Mouse (Mus musculus) olfactory bulb, adult 2 months (tissue): ENCODE measurements around the gene Svip. TPM values are rescaled to one million over a fixed set of nuclear protein-coding genes. Genes with fewer than 3 reads are reported as not detected.

Experiments used
- H3K27ac ChIP-seq: fragments of 200-500 bp; 2 replicates; pipeline ENCODE4 v1.5.1; 2012; ENCODE audit warnings: low read depth, low read length; ENCODE audit not compliant: insufficient read depth
- H3K4me1 ChIP-seq: fragments of 200-500 bp; 2 replicates; pipeline ENCODE4 v1.6.1; 2012; ENCODE audit warnings: low read length; ENCODE audit not compliant: control insufficient read depth, insufficient read depth
- H3K4me3 ChIP-seq: fragments of 200-500 bp; 2 replicates; pipeline ENCODE4 v1.5.1; 2012; ENCODE audit warnings: mild to moderate bottlenecking, low read depth, low read length, moderate library complexity; ENCODE audit not compliant: insufficient read depth
- CTCF ChIP-seq: fragments of 200-500 bp; IDR thresholded peaks from 2 replicates; pipeline ENCODE4 v1.5.1; 2012; ENCODE audit warnings: low read depth, mild to moderate bottlenecking, low read length, moderate library complexity; ENCODE audit not compliant: insufficient read depth
- POLR2A ChIP-seq: fragments of 200-500 bp; IDR thresholded peaks from 2 replicates; pipeline ENCODE4 v1.6.1; 2012; ENCODE audit warnings: mild to moderate bottlenecking, low read depth, low read length, moderate library complexity; ENCODE audit not compliant: insufficient read depth
- WGBS: fragments of 180-500 bp; shearing (Covaris S2); methylation state at CpG from one replicate; pipeline ENCODE4 v1.1.7; 2018; 5-methylcytosine and 5-hydroxymethylcytosine counted together
- polyA plus RNA-seq: library from polyadenylated mRNA; stranded (reverse); fragments of >200 nt; gene quantifications from 2 replicates; pipeline ENCODE4 v1.2.4, GENCODE M21; 2012; ENCODE audit warnings: low replicate concordance; ENCODE audit not compliant: missing spikeins, insufficient read depth, insufficient read length

The Svip gene
- polyA plus RNA-seq, 1 experiment = not detected

DNA sequence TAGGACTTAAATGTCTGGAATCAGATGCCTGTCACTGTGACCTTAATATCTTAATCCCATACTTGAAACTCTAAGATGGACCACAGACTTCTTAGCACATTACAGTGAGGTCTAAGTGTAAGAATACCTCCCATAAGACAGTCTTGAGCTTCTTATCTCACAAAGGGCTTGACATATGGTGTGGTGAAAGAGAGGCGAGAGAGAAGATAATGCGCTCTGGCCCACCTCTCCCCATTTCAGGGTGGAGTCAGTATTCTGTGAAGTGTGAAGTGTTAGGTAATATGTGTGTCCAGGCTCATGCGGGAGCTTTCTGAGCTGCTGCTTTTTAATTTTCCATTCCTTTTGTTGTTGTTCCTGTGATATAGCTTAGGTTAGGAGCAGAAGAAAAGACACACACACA is 14.8 kb downstream of the Svip start:
- WGBS = 95% methylated on average over 3 of the region's 3 CpGs
- Histone ChIP-seq H3K4me1 (peaks cover 5% of the 10 kb centered on the region), H3K4me3 (no peak overlapping the region), H3K27ac (no peak overlapping the region)
- TF ChIP-seq CTCF (no peak), POLR2A (no peak)

DNA sequence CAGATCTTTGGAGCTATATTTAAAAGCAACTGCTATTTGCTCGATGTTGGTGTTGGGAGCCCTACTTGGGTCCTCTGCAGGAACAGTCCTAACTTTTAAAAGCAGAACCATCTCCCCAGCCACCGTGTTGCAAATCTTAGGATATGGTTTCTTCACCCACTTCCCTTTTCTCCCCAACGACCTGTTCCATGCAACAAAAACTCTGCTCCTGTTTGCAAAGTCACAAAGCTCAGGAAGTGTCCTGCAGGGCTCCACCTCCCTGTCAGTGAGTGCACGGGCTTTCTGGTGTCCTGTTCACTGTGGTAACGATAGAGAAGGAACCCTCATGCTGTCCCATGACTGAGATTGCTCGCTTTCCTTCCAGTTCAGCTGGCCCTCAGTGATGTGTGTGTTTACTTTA is 18.9 kb downstream of the Svip start:
- no peak overlapping the region for H3K4me3 ChIP-seq
- peaks cover 5% of the 10 kb centered on the region for H3K4me1 ChIP-seq
- whole genome bisulfite sequencing = 65% methylated on average over 6 of the region's 6 CpGs
- TF ChIP-seq CTCF = no peak
- no peak for TF ChIP-seq POLR2A
- no peak overlapping the region for H3K27ac ChIP-seq

DNA sequence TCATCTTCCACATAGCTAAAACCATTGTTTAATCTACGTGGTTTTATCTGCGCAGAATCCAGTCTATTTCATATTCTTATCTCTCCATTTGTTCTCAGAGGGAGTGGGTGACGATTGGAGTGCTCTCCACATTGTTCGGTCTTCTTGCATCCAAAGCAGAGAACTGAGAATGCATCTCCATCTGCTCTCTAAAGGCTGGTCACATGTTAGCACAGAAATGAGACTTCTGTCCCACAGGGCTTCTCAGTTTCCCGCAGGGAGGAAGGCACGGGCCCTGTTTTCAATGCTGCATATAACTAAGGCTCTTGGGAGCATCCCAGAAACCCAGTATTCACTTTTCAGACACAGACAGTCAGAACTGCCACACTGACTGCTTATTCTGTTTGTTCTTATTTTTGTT is 20.1 kb downstream of the Svip start:
- no peak overlapping the region for H3K27ac ChIP-seq
- peaks cover 5% of the 10 kb centered on the region for H3K4me1 ChIP-seq
- TF ChIP-seq POLR2A (no peak), CTCF (no peak)
- H3K4me3 ChIP-seq = no peak overlapping the region
- WGBS = 84% methylated on average over 6 of the region's 6 CpGs

DNA sequence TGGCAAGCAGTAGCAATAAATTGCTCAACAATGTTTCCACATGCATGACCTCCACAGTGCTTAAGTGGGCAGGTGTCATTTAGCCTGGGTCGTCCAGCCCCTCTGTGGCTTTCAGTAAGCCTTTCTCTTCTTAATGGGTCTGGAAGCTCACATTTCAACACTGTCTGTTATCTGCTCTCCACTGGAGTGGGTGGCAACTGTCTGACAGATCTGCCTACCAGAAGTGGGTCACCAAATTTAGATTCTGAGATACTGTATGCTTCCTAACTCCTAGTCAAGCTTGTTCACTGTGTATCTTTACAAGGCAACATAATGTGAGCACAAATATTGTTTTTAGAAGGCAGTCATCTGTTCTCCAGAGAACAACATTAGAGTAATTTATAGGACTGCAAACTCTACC is 23.5 kb downstream of the Svip start:
- 41% methylated on average over 1 of the region's 1 CpGs for WGBS
- TF ChIP-seq POLR2A (no peak), CTCF (no peak)
- no peaks in the 10 kb centered on the region for H3K4me1 ChIP-seq
- no peak overlapping the region for H3K4me3 ChIP-seq
- H3K27ac ChIP-seq = no peak overlapping the region

DNA sequence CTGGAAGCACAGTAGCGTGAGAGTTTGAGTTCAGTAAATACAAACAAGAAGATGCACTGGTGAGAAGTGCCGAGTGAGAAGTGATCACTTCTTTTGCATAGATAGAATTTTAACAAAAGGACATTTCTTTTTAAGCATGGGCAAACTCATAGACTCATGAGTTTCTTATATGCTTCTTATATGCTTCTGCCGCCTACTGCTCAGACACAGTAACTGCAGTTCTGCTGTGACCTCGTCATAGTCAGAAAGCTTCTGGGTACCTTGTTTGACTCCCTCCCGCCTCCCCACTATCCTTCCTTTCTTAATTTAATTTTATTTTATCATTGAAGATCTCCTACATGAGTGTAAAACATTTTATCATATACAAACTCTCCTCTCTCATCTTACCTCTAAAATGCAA is 26.5 kb downstream of the Svip start:
- 59% methylated on average over 5 of the region's 5 CpGs for WGBS
- TF ChIP-seq CTCF (no peak), POLR2A (no peak)

DNA sequence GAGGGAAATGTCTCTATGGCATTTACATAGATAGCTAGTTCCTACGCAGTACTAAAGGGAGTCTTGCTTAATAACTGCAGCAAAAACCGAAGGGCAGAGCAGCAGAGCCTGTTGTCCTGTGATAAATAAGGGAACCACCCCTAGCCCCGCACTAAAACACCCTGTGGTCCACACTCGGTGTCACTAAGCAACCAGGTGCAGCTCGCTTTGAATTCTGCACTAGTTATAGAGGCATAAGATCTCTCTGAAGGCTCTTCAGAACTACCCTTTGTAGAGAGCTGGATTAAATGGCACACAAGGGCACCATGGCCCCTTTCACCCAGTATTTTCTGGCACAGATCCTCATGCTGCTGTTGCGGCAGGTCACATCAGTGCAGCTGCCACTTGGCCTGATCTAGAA is 30.6 kb downstream of the Svip start:
- Histone ChIP-seq H3K4me3 (no peak overlapping the region), H3K27ac (no peak overlapping the region), H3K4me1 (no peaks in the 10 kb centered on the region)
- no peak for TF ChIP-seq CTCF
- no peak for TF ChIP-seq POLR2A
- 61% methylated on average over 6 of the region's 6 CpGs for WGBS

More for the DNA sequence above, 26.5 kb downstream of the Svip start:
- H3K27ac ChIP-seq = no peak overlapping the region
- H3K4me1 ChIP-seq = no peaks in the 10 kb centered on the region
- no peak overlapping the region for H3K4me3 ChIP-seq

DNA sequence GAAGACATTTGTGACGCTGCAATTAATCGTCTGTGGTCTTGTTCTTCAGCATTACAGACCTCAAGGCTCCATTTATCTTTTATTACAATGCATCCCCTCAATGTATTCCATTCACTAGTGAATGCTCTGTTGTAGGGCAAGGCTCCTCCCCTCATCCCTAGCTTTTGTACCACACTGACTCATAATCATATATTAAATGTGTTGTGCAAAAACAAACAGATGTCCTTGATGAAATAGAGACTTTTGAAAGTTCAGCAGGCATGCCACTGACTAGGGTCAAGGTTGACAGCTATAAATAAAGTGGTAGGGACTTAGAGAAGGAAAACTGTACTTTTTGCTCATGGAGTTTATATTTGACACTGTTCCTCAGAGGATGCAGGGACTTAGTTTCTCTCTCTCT is 32.3 kb downstream of the Svip start:
- H3K4me1 ChIP-seq = no peaks in the 10 kb centered on the region
- TF ChIP-seq CTCF = no peak
- TF ChIP-seq POLR2A = no peak
- H3K4me3 ChIP-seq = no peak overlapping the region
- 72% methylated on average over 2 of the region's 2 CpGs for WGBS
- no peak overlapping the region for H3K27ac ChIP-seq

DNA sequence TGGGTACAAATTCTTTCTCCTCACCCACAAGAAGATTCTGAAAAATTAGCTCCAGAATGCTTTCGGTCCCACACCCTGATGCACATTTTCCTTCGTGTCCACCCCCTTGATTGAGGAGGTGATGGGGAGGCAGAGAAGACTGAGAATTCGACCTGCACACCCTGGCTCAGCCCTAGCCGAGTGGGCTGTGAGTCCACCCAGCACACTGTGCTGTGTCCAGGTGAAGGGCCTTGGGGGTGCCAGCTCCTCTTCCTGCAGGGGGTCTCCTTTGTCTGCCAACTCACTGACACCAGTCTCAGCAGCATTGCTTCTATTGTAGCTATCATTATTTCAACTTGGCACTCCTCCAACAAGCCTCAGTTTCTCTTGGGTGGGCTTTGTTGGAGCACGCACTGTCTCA is 32.7 kb downstream of the Svip start:
- Histone ChIP-seq H3K27ac (no peak overlapping the region), H3K4me1 (no peaks in the 10 kb centered on the region), H3K4me3 (no peak overlapping the region)
- no peak for TF ChIP-seq CTCF
- no peak for TF ChIP-seq POLR2A
- WGBS = 69% methylated on average over 5 of the region's 5 CpGs

DNA sequence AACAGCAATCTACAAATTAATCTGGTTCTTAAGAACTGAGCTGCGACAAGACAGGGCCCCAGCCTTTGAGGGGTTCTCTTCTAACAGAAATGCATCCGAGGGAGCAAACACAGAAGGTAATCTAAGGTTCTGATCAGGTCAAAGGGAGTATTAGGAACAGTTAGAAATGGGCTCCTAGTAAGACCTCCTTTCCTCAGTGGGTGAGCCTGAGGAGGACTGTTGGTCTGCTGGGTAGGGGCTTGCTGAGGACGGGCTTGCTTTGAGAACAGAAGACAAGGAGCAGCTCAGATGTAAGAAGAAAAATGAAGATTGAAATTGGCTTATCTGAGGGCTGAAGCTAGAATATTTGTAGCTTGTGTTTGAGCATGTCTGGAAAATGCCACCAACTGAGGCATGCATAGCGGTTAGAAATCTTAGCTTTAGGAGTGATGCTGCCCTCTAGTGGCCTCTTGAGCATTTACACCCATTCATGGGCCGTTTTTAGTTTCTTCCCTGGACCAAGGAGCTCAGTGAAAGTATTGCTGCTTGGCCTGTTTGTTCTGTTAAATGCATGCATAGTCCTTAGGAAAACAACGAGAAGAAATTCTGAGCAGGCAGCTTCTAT is 33.5 kb downstream of the Svip start:
- WGBS = 32% methylated on average over 6 of the region's 6 CpGs
- H3K27ac ChIP-seq = no peak overlapping the region

DNA sequence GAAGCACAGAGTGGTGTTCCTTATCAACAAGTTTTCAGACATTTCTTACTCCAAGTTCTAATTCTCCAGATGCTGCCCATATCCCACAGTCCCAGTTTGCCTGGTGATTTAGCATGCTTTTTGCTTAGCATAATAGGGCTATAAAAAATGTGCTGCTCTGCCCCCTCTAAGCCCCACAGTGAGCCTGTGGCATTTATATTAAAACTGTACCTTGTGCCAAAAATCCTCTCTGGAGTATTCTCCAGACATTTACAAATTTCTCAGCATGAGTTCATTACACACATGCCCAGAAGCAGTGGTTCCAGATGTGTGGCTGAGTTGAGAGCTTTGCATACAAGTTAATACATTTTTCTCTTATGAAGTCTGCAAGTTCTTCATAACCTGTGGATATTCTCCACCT is 36.4 kb downstream of the Svip start:
- Histone ChIP-seq H3K27ac (no peak overlapping the region), H3K4me1 (no peaks in the 10 kb centered on the region), H3K4me3 (no peak overlapping the region)
- no peak for TF ChIP-seq CTCF
- no peak for TF ChIP-seq POLR2A

More for the DNA sequence above, 33.5 kb downstream of the Svip start:
- TF ChIP-seq POLR2A (no peak), CTCF (no peak)
- Histone ChIP-seq H3K4me3 (no peak overlapping the region), H3K4me1 (no peaks in the 10 kb centered on the region)
